Mouse (Mus musculus) kidney, postnatal 0 days (tissue): ENCODE measurements around the gene Igf2bp3. TPM values are rescaled to one million over a fixed set of nuclear protein-coding genes. Genes with fewer than 3 reads are reported as not detected.
A peak's percentile ranks its signal among the peaks of the same experiment; 100 is the strongest.

Experiments used
- ATAC-seq: fragments of 200-750 bp; cut with Nextera tagmentation; replicated peaks from 2 replicates; pipeline ENCODE4 v1.8.0; 2017; ENCODE audit warnings: low read depth, moderate number of reproducible peaks, moderate TSS enrichment, moderate library complexity; ENCODE audit not compliant: low FRiP score
- DNase-seq: peaks from one replicate; pipeline ENCODE4 v3.0.0-alpha.2; 2016; ENCODE audit warnings: low spot score
- H3K27ac ChIP-seq: fragments of 300-500 bp; sonication (generic); 2 replicates; pipeline ENCODE4 v1.5.1; 2014; ENCODE audit warnings: mild to moderate bottlenecking
- H3K27me3 ChIP-seq: fragments of 300-500 bp; sonication (generic); 2 replicates; pipeline ENCODE4 v1.6.1; 2014; ENCODE audit warnings: low read length, mixed read lengths; ENCODE audit not compliant: insufficient read depth
- H3K36me3 ChIP-seq: fragments of 300-500 bp; sonication (generic); 2 replicates; pipeline ENCODE4 v1.6.1; 2014; ENCODE audit warnings: low read length, mixed read lengths; ENCODE audit not compliant: insufficient read depth
- H3K4me1 ChIP-seq: fragments of 300-500 bp; sonication (generic); replicated peaks from 2 replicates; pipeline ENCODE4 v1.6.1; 2014; ENCODE audit warnings: antibody characterized with exemption, low read length, mixed read lengths; ENCODE audit not compliant: insufficient read depth
- H3K4me2 ChIP-seq: fragments of 300-500 bp; sonication (generic); 2 replicates; pipeline ENCODE4 v1.6.1; 2014; ENCODE audit warnings: mild to moderate bottlenecking, low read length, moderate library complexity, mixed read lengths
- H3K4me3 ChIP-seq: fragments of 300-500 bp; sonication (generic); replicated peaks from 2 replicates; pipeline ENCODE4 v1.5.1; 2014; ENCODE audit warnings: low read depth, low read length
- H3K9ac ChIP-seq: fragments of 300-500 bp; sonication (generic); 2 replicates; pipeline ENCODE4 v1.6.1; 2014; ENCODE audit warnings: low read depth, low read length
- H3K9me3 ChIP-seq: fragments of 300-500 bp; sonication (generic); replicated peaks from 2 replicates; pipeline ENCODE4 v1.6.1; 2016; ENCODE audit warnings: low read length, inconsistent platforms, mixed read lengths
- CTCF ChIP-seq: IDR thresholded peaks from 2 replicates; pipeline ENCODE4 v1.5.1; 2016; ENCODE audit warnings: antibody characterized with exemption, low read depth, mild to moderate bottlenecking, moderate library complexity
- WGBS: fragments of 180-500 bp; shearing (Covaris S2); extraction: QIAGEN DNeasy Blood & Tissue Kit; methylation state at CpG from one replicate; pipeline ENCODE4 v1.1.7; 2014; 5-methylcytosine and 5-hydroxymethylcytosine counted together
- polyA plus RNA-seq: library from polyadenylated mRNA; unstranded; fragments of >200 nt; fragmentation: Nextera tagmentation; extraction: Ambion mirVana; gene quantifications from 2 replicates; pipeline ENCODE4 v1.2.1, GENCODE M21; 2015

The Igf2bp3 gene
- polyA plus RNA-seq, 1 experiment from 2014 or later, result 20.6 TPM

DNA sequence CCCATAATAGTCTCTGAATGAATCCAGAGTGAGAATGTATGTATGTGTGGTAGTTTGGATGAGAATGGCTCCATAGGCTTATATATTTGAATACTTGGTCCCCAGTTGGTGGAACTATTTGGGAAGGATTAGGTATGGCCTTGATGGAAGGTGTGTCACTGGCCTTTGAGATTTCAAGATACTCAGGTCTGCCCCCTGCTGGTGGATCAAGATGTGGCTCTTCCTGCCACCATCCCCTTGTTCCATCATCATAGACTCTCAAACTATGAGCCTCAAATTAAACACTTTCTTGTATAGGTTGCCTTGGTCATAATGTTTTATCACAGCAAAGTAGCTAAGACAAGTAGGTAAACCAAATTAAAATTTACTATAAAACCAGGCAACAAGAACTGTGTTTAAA is 25.4 kb downstream of the Igf2bp3 start:
- no peaks in the 10 kb centered on the region for H3K4me1 ChIP-seq
- H3K4me2 ChIP-seq, result no peak overlapping the region
- DNase-seq, result no peak
- H3K9ac ChIP-seq, result no peak overlapping the region
- no peaks in the 10 kb centered on the region for H3K36me3 ChIP-seq
- no peak overlapping the region for H3K27ac ChIP-seq
- peak; percentile 47; the same call in 1 of the 2 replicates for TF ChIP-seq CTCF
- no peak for ATAC-seq
- no peaks in the 10 kb centered on the region for H3K27me3 ChIP-seq
- no peaks in the 10 kb centered on the region for H3K9me3 ChIP-seq
- no peak overlapping the region for H3K4me3 ChIP-seq

DNA sequence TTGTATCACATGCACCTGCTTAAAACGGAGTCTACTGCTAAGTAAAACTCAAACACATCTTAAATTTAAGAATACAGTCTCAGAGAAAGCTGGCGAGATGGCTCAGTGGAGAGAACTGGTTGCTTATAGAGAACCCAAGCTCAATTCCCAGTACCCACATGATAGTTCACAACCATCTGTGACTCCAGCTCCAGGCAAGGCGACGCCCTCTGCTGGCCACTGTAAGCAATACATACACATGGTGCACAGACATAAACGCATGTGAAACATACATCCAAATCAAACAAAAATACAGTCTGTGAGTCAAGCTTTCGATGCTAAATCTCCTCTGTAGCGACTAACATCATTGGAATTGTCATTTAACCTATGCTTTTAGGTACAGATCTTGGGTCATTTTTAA is 27.5 kb downstream of the Igf2bp3 start:
- no peak overlapping the region for H3K9ac ChIP-seq
- 87% methylated on average over 7 of the region's 7 CpGs for WGBS
- peak; percentile 50 for TF ChIP-seq CTCF
- H3K4me1 ChIP-seq, result no peaks in the 10 kb centered on the region
- no peak for DNase-seq
- H3K9me3 ChIP-seq, result no peaks in the 10 kb centered on the region
- H3K27ac ChIP-seq, result no peak overlapping the region
- no peak overlapping the region for H3K4me3 ChIP-seq
- ATAC-seq, result no peak
- H3K36me3 ChIP-seq, result no peaks in the 10 kb centered on the region
- no peak overlapping the region for H3K4me2 ChIP-seq
- H3K27me3 ChIP-seq, result no peaks in the 10 kb centered on the region

DNA sequence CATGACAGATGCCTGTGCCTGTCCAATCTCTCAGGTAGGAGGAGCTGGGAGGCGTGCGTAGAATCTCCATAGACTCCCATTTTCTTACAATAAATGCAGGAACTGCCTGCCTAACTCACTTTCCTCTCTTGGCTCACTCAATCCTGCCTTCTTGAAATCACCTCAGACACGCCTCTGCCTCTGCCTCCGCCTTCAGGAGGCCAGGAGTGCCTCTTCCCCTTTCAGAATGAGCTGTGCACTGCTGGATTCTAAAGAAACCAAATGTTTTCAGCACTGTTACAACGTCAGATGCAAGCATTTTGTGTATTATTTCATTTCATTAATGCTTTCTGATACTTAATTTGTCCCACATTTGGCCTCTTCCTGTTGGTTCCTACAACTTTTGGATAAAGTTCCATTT is 38.7 kb downstream of the Igf2bp3 start:
- ATAC-seq, result no peak
- Histone ChIP-seq H3K27me3 (no peaks in the 10 kb centered on the region), H3K9me3 (no peaks in the 10 kb centered on the region), H3K27ac (no peak overlapping the region), H3K4me2 (no peak overlapping the region), H3K36me3 (no peaks in the 10 kb centered on the region), H3K9ac (no peak overlapping the region), H3K4me3 (no peak overlapping the region), H3K4me1 (no peaks in the 10 kb centered on the region)
- no peak for DNase-seq
- TF ChIP-seq CTCF, result no peak
- WGBS, result 79% methylated on average over 5 of the region's 5 CpGs

DNA sequence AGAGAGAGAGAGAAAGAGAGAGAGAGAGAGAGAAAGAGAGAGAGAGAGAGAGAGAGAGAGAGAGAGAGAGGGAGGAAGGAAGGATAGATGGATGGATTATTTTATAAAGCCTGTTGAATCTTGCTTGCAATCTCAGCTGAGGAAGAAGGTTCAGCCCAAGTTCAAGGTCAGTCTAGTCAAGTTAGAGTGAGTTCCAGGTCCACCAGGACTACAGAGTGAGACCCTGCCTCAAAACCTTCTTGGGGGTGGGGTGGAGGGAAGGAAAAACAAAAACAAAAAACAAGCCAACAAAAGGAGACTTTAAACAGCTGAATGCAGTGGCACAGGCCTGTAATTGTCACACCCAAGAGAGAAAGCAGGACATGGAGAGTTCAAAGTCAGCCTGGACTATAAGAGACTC is 40.1 kb downstream of the Igf2bp3 start:
- ATAC-seq (no peak), DNase-seq (no peak)
- Histone ChIP-seq H3K36me3 (no peaks in the 10 kb centered on the region), H3K9me3 (no peaks in the 10 kb centered on the region), H3K4me1 (no peaks in the 10 kb centered on the region), H3K9ac (no peak overlapping the region), H3K27ac (no peak overlapping the region), H3K27me3 (no peaks in the 10 kb centered on the region), H3K4me3 (no peak overlapping the region), H3K4me2 (no peak overlapping the region)
- TF ChIP-seq CTCF, result no peak

DNA sequence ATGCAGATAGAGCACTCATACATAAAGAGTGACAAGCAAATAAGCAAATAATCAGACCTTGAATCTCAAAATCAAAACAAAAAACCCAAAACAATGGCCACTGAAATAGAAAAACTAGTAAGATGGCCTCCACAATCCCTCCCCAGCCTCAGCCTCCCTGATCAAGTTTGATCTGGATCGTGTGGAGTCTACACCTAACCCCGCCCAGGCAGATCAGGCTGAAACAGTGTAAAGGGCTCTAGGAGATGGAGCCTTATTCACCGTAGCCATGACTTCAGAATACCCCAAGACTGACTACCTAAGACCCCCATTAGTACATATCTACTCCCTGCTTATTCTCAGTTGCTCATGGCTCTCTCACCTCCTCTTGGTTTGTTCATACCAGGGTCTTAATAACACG is 41.1 kb downstream of the Igf2bp3 start:
- Histone ChIP-seq H3K27me3 (no peaks in the 10 kb centered on the region), H3K4me3 (no peak overlapping the region), H3K36me3 (no peaks in the 10 kb centered on the region), H3K9me3 (no peaks in the 10 kb centered on the region), H3K27ac (no peak overlapping the region), H3K9ac (no peak overlapping the region), H3K4me2 (no peak overlapping the region), H3K4me1 (no peaks in the 10 kb centered on the region)
- DNase-seq, result no peak
- ATAC-seq, result no peak; the same call in 1 of the 2 replicates
- 81% methylated on average over 4 of the region's 4 CpGs for WGBS
- TF ChIP-seq CTCF, result no peak

DNA sequence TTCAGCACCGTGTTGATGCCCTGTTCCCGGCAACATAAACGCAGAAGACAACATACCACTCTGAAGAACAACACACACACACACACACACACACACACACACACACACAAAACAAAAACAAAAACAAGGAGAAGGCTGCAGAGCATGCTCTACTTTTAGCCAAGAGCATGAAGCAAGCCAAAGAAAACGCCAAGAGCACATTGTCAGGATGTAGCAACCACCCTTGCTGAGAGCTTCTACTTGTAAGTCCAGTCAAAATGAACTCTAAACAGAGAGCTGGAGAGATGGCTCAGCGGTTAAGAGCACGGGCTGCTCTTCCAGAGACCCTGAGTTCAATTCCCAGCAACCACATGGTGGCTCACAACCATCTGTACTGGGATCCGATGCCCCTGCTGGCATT is 41.5 kb downstream of the Igf2bp3 start:
- Histone ChIP-seq H3K9ac (no peak overlapping the region), H3K4me2 (no peak overlapping the region), H3K4me3 (no peak overlapping the region), H3K36me3 (no peaks in the 10 kb centered on the region), H3K4me1 (no peaks in the 10 kb centered on the region), H3K27ac (no peak overlapping the region), H3K27me3 (no peaks in the 10 kb centered on the region), H3K9me3 (no peaks in the 10 kb centered on the region)
- 78% methylated on average over 7 of the region's 7 CpGs for WGBS
- ATAC-seq (no peak), DNase-seq (no peak)
- TF ChIP-seq CTCF, result no peak

DNA sequence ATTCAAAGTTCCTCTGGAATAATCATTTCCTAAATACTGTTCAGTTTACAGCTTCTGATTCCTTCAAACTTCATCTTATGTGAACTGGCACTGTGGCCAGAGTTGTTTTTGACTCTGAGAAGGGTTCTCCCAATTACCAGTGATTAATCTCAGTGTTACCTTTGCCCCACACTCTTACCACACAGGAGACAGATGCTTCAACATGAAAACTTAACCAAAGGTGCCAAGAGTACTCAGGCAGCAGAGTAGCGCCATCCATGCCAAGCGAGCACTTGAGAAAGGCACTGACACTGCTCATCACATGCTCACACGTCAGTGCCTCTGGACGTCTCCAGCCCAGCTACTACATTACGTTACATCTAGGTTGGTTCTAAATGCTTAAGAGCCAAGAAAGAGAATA is 43.5 kb downstream of the Igf2bp3 start:
- H3K9ac ChIP-seq, result no peak overlapping the region
- no peak for TF ChIP-seq CTCF
- no peaks in the 10 kb centered on the region for H3K9me3 ChIP-seq
- DNase-seq (no peak), ATAC-seq (no peak)
- H3K27ac ChIP-seq, result no peak overlapping the region
- WGBS, result 86% methylated on average over 5 of the region's 5 CpGs
- no peak overlapping the region for H3K4me2 ChIP-seq
- no peak overlapping the region for H3K4me3 ChIP-seq
- no peaks in the 10 kb centered on the region for H3K36me3 ChIP-seq
- H3K4me1 ChIP-seq, result no peaks in the 10 kb centered on the region
- H3K27me3 ChIP-seq, result no peaks in the 10 kb centered on the region
